Mouse (Mus musculus): ENCODE data around the gene Lsm3.

GRCm38 (mm10) chr6:91560186-91560585 is 44.5 kb downstream of the Lsm3 start:
- TF ChIP-seq POLR2A (IDR thresholded peaks at IDR 0.05; ENCODE audit: control insufficient read depth in 1 of 2, insufficient read depth in 1 of 2, low read depth in 1 of 2, low read length in 2 of 2, poor library complexity in 1 of 2) (no peak), EP300 (IDR thresholded peaks at IDR 0.05; ENCODE audit: low read depth in 1 of 2, low read length in 2 of 2) (no peak), SIN3A (IDR thresholded peaks at IDR 0.05; ENCODE audit: low read length) (no peak), NRF1 (IDR thresholded peaks at IDR 0.05; ENCODE audit: insufficient read depth, low read depth, low read length, poor library complexity, severe bottlenecking) (no peak), POLR2AphosphoS5 (IDR thresholded peaks at IDR 0.05; ENCODE audit: borderline replicate concordance, low read depth, low read length) (no peak), ZKSCAN1 (IDR thresholded peaks at IDR 0.05; ENCODE audit: low read depth, low read length) (no peak), TBP (IDR thresholded peaks at IDR 0.05; ENCODE audit: low read depth, low read length) (no peak), CTCF (IDR thresholded peaks at IDR 0.05 in 2 of 3, conservative IDR thresholded peaks at IDR 0.05 in 1 of 3; ENCODE audit: control insufficient read depth in 1 of 3, insufficient read depth in 1 of 3, low read depth in 2 of 3, low read length in 3 of 3, poor library complexity in 1 of 3, severe bottlenecking in 1 of 3) (no peak), UBTF (IDR thresholded peaks at IDR 0.05; ENCODE audit: borderline replicate concordance, insufficient read depth, low read depth, low read length) (no peak), POLR2AphosphoS2 (IDR thresholded peaks at IDR 0.05; ENCODE audit: low read length) (no peak), E2F4 (IDR thresholded peaks at IDR 0.05; ENCODE audit: borderline replicate concordance, low read depth, low read length) (no peak), ZNF384 (IDR thresholded peaks at IDR 0.05; ENCODE audit: low read depth, low read length) (no peak), NELFE (IDR thresholded peaks at IDR 0.05; ENCODE audit: low read depth, low read length) (no peak), ELF1 (IDR thresholded peaks at IDR 0.05; ENCODE audit: low read depth, low read length) (no peak)
